20 mouse cellular contexts compared by ENCODE assay signal in the genomic region with DNA sequence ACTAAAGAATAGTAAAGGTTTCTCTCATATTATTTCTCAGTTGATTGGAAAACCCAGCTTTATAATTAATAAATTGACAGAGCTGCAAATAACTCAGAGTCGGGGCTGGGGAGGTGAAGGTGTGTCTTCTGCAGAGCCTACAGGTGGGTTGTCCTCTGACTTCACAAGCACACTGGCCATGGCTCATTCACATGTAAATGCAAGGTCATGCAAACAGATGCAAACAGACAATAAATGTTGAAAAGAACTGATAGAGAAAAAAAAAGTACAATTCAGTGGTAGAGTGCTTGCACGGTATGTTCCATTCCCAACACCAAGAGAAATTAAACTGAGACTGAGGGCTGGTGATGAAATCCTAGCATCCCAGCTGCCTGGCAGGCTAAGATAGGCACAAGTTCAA. TPM values are rescaled to one million over a fixed set of nuclear protein-coding genes. Genes with fewer than 3 reads are reported as not detected.
"Had no signal": no experiment of that assay in that cellular context is flagged by ENCODE, and none has a peak within 500 bp of the region (broad histone marks: within the 10 kb centered on the region; RNA-seq: fewer than 3 reads in every experiment).

No protein-coding gene starts in this region.

- ATAC-seq: lung, postnatal 0 days; midbrain, embryonic 15.5 days had no signal

- DNase-seq: kidney, adult 11 months; kidney, adult 8-10 months; kidney, postnatal 10 days; kidney, postnatal 36 days; layer of hippocampus, postnatal 36 days; liver, embryonic 13.5 days; lung, embryonic 14.5 days; right cerebral cortex, adult 18-20 months; right cerebral cortex, postnatal 25 days; spleen, adult 18-20 months; thymus, postnatal 36 days had no signal

- H3K27ac ChIP-seq: kidney, embryonic 15.5 days; left cerebral cortex, adult 2 months; liver, embryonic 13.5 days; macrophage; midbrain, embryonic 12.5 days; midbrain, embryonic 15.5 days; neural tube, embryonic 12.5 days; neural tube, embryonic 15.5 days; stomach, embryonic 15.5 days had no signal

- H3K4me2 ChIP-seq: kidney, embryonic 15.5 days; liver, embryonic 13.5 days; lung, embryonic 14.5 days; midbrain, embryonic 12.5 days; midbrain, embryonic 15.5 days; neural tube, embryonic 12.5 days; neural tube, embryonic 15.5 days; stomach, embryonic 15.5 days had no signal

- H3K9ac ChIP-seq: kidney, embryonic 15.5 days; liver, embryonic 13.5 days; lung, embryonic 14.5 days; midbrain, embryonic 12.5 days; midbrain, embryonic 15.5 days; neural tube, embryonic 12.5 days; neural tube, embryonic 15.5 days; stomach, embryonic 15.5 days had no signal

- H3K4me3 ChIP-seq: kidney, embryonic 15.5 days; left cerebral cortex, adult 2 months; liver, embryonic 13.5 days; midbrain, embryonic 12.5 days; midbrain, embryonic 15.5 days; neural tube, embryonic 12.5 days; neural tube, embryonic 15.5 days; stomach, embryonic 15.5 days had no signal

- H3K27me3 ChIP-seq: kidney, embryonic 15.5 days; liver, embryonic 13.5 days; midbrain, embryonic 12.5 days; midbrain, embryonic 15.5 days; neural tube, embryonic 12.5 days; neural tube, embryonic 15.5 days; stomach, embryonic 15.5 days had no signal

- H3K9me3 ChIP-seq: kidney, embryonic 15.5 days; liver, embryonic 13.5 days; midbrain, embryonic 12.5 days; midbrain, embryonic 15.5 days; neural tube, embryonic 12.5 days; neural tube, embryonic 15.5 days; stomach, embryonic 15.5 days had no signal

RNA-seq across cellular contexts. Expression of gene Fez1, which starts 27.2 kb away (rescaled TPM):
- polyA plus RNA-seq: macrophage had no signal
